Mouse (Mus musculus): ENCODE measurements at regions not wholly inside any gene's neighbourhood (a gene's known extent, or its start where the extent isn't known, plus 50 kb on each side); places are given as distances from the start of the nearest gene placed in this dataset.
A peak's percentile ranks its signal among the peaks of the same experiment; 100 is the strongest.

GRCm38 (mm10) chr14:72292656-72293299, 198.9 kb downstream of the Gm9195 start:
- no peak; the same call in 1 of the 2 replicates for ATAC-seq (ENCODE audit: borderline replicate concordance, extremely low read depth, low FRiP score, low TSS enrichment)
- Histone ChIP-seq H3K4me3 (no peak overlapping the region), H3K36me3 (no peaks in the 10 kb centered on the region), H3K4me2 (no peak overlapping the region), H3K9ac (no peak overlapping the region), H3K4me1 (peaks cover 9% of the 10 kb centered on the region; the same call in 1 of the 2 replicates), H3K27me3 (peaks cover 7% of the 10 kb centered on the region), H3K27ac (peak overlapping the region; percentile 47), H3K9me3 (no peaks in the 10 kb centered on the region)
- WGBS: 52% methylated on average over 7 of the region's 7 CpGs

GRCm38 (mm10) chr14:72277309-72277708, 214.3 kb downstream of the Gm9195 start:
- Histone ChIP-seq H3K27me3 (no peaks in the 10 kb centered on the region), H3K9ac (no peak overlapping the region), H3K36me3 (no peaks in the 10 kb centered on the region), H3K9me3 (no peaks in the 10 kb centered on the region), H3K4me3 (no peak overlapping the region), H3K4me1 (no peaks in the 10 kb centered on the region), H3K4me2 (no peak overlapping the region), H3K27ac (no peak overlapping the region)
- WGBS: 66% methylated on average over 4 of the region's 4 CpGs
- no peak for ATAC-seq (ENCODE audit: borderline replicate concordance, extremely low read depth, low FRiP score, low TSS enrichment)

- no peak overlapping the region for H3K4me2 ChIP-seq
- no peak overlapping the region for H3K4me3 ChIP-seq
- WGBS: 22% methylated on average over 2 of the region's 2 CpGs
- no peak overlapping the region for H3K9ac ChIP-seq
- H3K9me3 ChIP-seq: no peaks in the 10 kb centered on the region
- H3K4me1 ChIP-seq: no peaks in the 10 kb centered on the region
- H3K36me3 ChIP-seq: no peaks in the 10 kb centered on the region
- H3K27ac ChIP-seq: no peak overlapping the region
- no peak for ATAC-seq (ENCODE audit: borderline replicate concordance, extremely low read depth, low FRiP score, low TSS enrichment)
- H3K27me3 ChIP-seq: no peaks in the 10 kb centered on the region
Measured at GRCm38 (mm10) chr14:72259255-72259654, 232.4 kb downstream of the Gm9195 start.

GRCm38 (mm10) chr14:72241872-72242271, 249.8 kb downstream of the Gm9195 start:
- Histone ChIP-seq H3K9ac (no peak overlapping the region), H3K4me2 (no peak overlapping the region), H3K9me3 (no peaks in the 10 kb centered on the region), H3K27ac (no peak overlapping the region), H3K4me1 (no peaks in the 10 kb centered on the region), H3K4me3 (no peak overlapping the region), H3K27me3 (no peaks in the 10 kb centered on the region), H3K36me3 (no peaks in the 10 kb centered on the region)
- WGBS: 82% methylated on average over 4 of the region's 4 CpGs
- ATAC-seq (ENCODE audit: borderline replicate concordance, extremely low read depth, low FRiP score, low TSS enrichment): no peak

GRCm38 (mm10) chr14:72240272-72240671, 251.4 kb downstream of the Gm9195 start:
- no peak for ATAC-seq (ENCODE audit: borderline replicate concordance, extremely low read depth, low FRiP score, low TSS enrichment)
- Histone ChIP-seq H3K4me2 (no peak overlapping the region), H3K4me1 (no peaks in the 10 kb centered on the region), H3K27ac (no peak overlapping the region), H3K9me3 (no peaks in the 10 kb centered on the region), H3K36me3 (no peaks in the 10 kb centered on the region), H3K4me3 (no peak overlapping the region), H3K27me3 (no peaks in the 10 kb centered on the region), H3K9ac (no peak overlapping the region)
- 27% methylated on average over 4 of the region's 4 CpGs for WGBS

- Histone ChIP-seq H3K36me3 (no peaks in the 10 kb centered on the region), H3K4me2 (no peak overlapping the region), H3K4me1 (no peaks in the 10 kb centered on the region), H3K9me3 (no peaks in the 10 kb centered on the region), H3K4me3 (no peak overlapping the region), H3K27ac (no peak overlapping the region), H3K27me3 (no peaks in the 10 kb centered on the region), H3K9ac (no peak overlapping the region)
- no peak for ATAC-seq (ENCODE audit: borderline replicate concordance, extremely low read depth, low FRiP score, low TSS enrichment)
- WGBS: 95% methylated on average over 4 of the region's 4 CpGs
Measured at GRCm38 (mm10) chr14:72238344-72238743, 253.3 kb downstream of the Gm9195 start.

GRCm38 (mm10) chr14:72234234-72235075, 257.2 kb downstream of the Gm9195 start:
- WGBS: 74% methylated on average over 6 of the region's 6 CpGs
- Histone ChIP-seq H3K4me3 (no peak overlapping the region), H3K27me3 (no peaks in the 10 kb centered on the region), H3K4me1 (no peaks in the 10 kb centered on the region), H3K9ac (no peak overlapping the region), H3K4me2 (no peak overlapping the region), H3K9me3 (no peaks in the 10 kb centered on the region), H3K36me3 (no peaks in the 10 kb centered on the region), H3K27ac (no peak overlapping the region)
- no peak for ATAC-seq (ENCODE audit: borderline replicate concordance, extremely low read depth, low FRiP score, low TSS enrichment)

- no peaks in the 10 kb centered on the region for H3K4me1 ChIP-seq
- no peak for ATAC-seq (ENCODE audit: borderline replicate concordance, extremely low read depth, low FRiP score, low TSS enrichment)
- H3K9ac ChIP-seq: no peak overlapping the region
- H3K27me3 ChIP-seq: no peaks in the 10 kb centered on the region; the same call in none of the 2 replicates
- no peaks in the 10 kb centered on the region for H3K36me3 ChIP-seq
- no peaks in the 10 kb centered on the region for H3K9me3 ChIP-seq
- H3K27ac ChIP-seq: no peak overlapping the region
- H3K4me3 ChIP-seq: no peak overlapping the region
- 68% methylated on average over 5 of the region's 5 CpGs for WGBS
- H3K4me2 ChIP-seq: no peak overlapping the region
Measured at GRCm38 (mm10) chr14:72227853-72228252, 263.8 kb downstream of the Gm9195 start.

GRCm38 (mm10) chr14:72227441-72227840, 264.2 kb downstream of the Gm9195 start:
- Histone ChIP-seq H3K9me3 (no peaks in the 10 kb centered on the region), H3K36me3 (no peaks in the 10 kb centered on the region), H3K4me1 (no peaks in the 10 kb centered on the region), H3K27me3 (no peaks in the 10 kb centered on the region; the same call in none of the 2 replicates), H3K4me3 (no peak overlapping the region), H3K9ac (no peak overlapping the region), H3K27ac (no peak overlapping the region), H3K4me2 (no peak overlapping the region)
- no peak for ATAC-seq (ENCODE audit: borderline replicate concordance, extremely low read depth, low FRiP score, low TSS enrichment)
- WGBS: 53% methylated on average over 1 of the region's 1 CpGs

GRCm38 (mm10) chr14:72226946-72227345, 264.7 kb downstream of the Gm9195 start:
- H3K4me1 ChIP-seq: no peaks in the 10 kb centered on the region
- no peaks in the 10 kb centered on the region for H3K36me3 ChIP-seq
- ATAC-seq (ENCODE audit: borderline replicate concordance, extremely low read depth, low FRiP score, low TSS enrichment): no peak
- no peaks in the 10 kb centered on the region for H3K9me3 ChIP-seq
- H3K27ac ChIP-seq: no peak overlapping the region
- no peak overlapping the region for H3K4me3 ChIP-seq
- H3K27me3 ChIP-seq: no peaks in the 10 kb centered on the region; the same call in none of the 2 replicates
- WGBS: 64% methylated on average over 1 of the region's 1 CpGs
- H3K4me2 ChIP-seq: no peak overlapping the region
- no peak overlapping the region for H3K9ac ChIP-seq

- no peak overlapping the region for H3K4me3 ChIP-seq
- no peak overlapping the region for H3K4me2 ChIP-seq
- 40% methylated on average over 2 of the region's 2 CpGs for WGBS
- no peak for ATAC-seq (ENCODE audit: borderline replicate concordance, extremely low read depth, low FRiP score, low TSS enrichment)
- H3K4me1 ChIP-seq: no peaks in the 10 kb centered on the region
- H3K27me3 ChIP-seq: no peaks in the 10 kb centered on the region; the same call in none of the 2 replicates
- no peak overlapping the region for H3K27ac ChIP-seq
- no peaks in the 10 kb centered on the region for H3K9me3 ChIP-seq
- H3K9ac ChIP-seq: no peak overlapping the region
- no peaks in the 10 kb centered on the region for H3K36me3 ChIP-seq
Measured at GRCm38 (mm10) chr14:72222836-72223235, 268.8 kb downstream of the Gm9195 start.

GRCm38 (mm10) chr14:72219523-72219922, 272.1 kb downstream of the Gm9195 start:
- Histone ChIP-seq H3K4me2 (no peak overlapping the region), H3K9me3 (no peaks in the 10 kb centered on the region), H3K9ac (no peak overlapping the region), H3K4me1 (no peaks in the 10 kb centered on the region), H3K27ac (no peak overlapping the region), H3K4me3 (no peak overlapping the region), H3K27me3 (no peaks in the 10 kb centered on the region; the same call in 1 of the 2 replicates), H3K36me3 (no peaks in the 10 kb centered on the region)
- WGBS: 86% methylated on average over 6 of the region's 6 CpGs
- no peak for ATAC-seq (ENCODE audit: borderline replicate concordance, extremely low read depth, low FRiP score, low TSS enrichment)
